Mouse (Mus musculus) limb, embryonic 14.5 days (tissue): ENCODE results near the gene Srrd. TPM values are rescaled to one million over a fixed set of nuclear protein-coding genes. Genes with fewer than 3 reads are reported as not detected.

ENCODE experiments used
- ATAC-seq: fragments of 200-750 bp; cut with Nextera tagmentation; 2 replicates; pipeline ENCODE4 v1.8.0; 2017; ENCODE audit warnings: low read depth, moderate number of reproducible peaks, moderate TSS enrichment; ENCODE audit not compliant: low FRiP score
- DNase-seq: peaks from one replicate; pipeline ENCODE4 v3.0.0-alpha.2; 2015; ENCODE audit warnings: low spot score
- H3K27ac ChIP-seq: fragments of 300-500 bp; sonication (generic); replicated peaks from 2 replicates; pipeline ENCODE4 v1.5.1; 2014; ENCODE audit warnings: low read depth, mild to moderate bottlenecking, low read length, moderate library complexity, mixed read lengths
- H3K27me3 ChIP-seq: fragments of 300-500 bp; sonication (generic); 2 replicates; pipeline ENCODE4 v1.6.1; 2014; ENCODE audit warnings: low read length, mixed read lengths; ENCODE audit not compliant: control insufficient read depth, insufficient read depth
- H3K36me3 ChIP-seq: fragments of 300-500 bp; sonication (generic); 2 replicates; pipeline ENCODE4 v1.6.1; 2014; ENCODE audit warnings: mild to moderate bottlenecking, low read length, moderate library complexity, mixed read lengths; ENCODE audit not compliant: control insufficient read depth, insufficient read depth
- H3K4me1 ChIP-seq: fragments of 300-500 bp; sonication (generic); 2 replicates; pipeline ENCODE4 v1.6.1; 2014; ENCODE audit warnings: antibody characterized with exemption, low read length, mixed read lengths; ENCODE audit not compliant: control insufficient read depth, insufficient read depth
- H3K4me2 ChIP-seq: fragments of 300-500 bp; sonication (generic); replicated peaks from 2 replicates; pipeline ENCODE4 v1.6.1; 2014; ENCODE audit warnings: low read depth, mild to moderate bottlenecking, low read length, moderate library complexity; ENCODE audit not compliant: severe bottlenecking
- H3K4me3 ChIP-seq: fragments of 300-500 bp; sonication (generic); replicated peaks from 2 replicates; pipeline ENCODE4 v1.5.1; 2014; ENCODE audit warnings: low read length
- H3K9ac ChIP-seq: fragments of 300-500 bp; sonication (generic); 2 replicates; pipeline ENCODE4 v1.6.1; 2014; ENCODE audit warnings: mild to moderate bottlenecking, low read depth, low read length, moderate library complexity; ENCODE audit not compliant: severe bottlenecking
- H3K9me3 ChIP-seq: fragments of 300-500 bp; sonication (generic); 2 replicates; pipeline ENCODE4 v1.6.1; 2016; ENCODE audit warnings: low read length; ENCODE audit not compliant: control insufficient read depth
- POLR2A ChIP-seq: fragments of 200-500 bp; IDR thresholded peaks from 2 replicates; pipeline ENCODE4 v1.8.0; 2012; ENCODE audit warnings: inconsistent platforms, mild to moderate bottlenecking, moderate library complexity, borderline replicate concordance; ENCODE audit not compliant: insufficient read depth, insufficient read length; ENCODE audit errors: extremely low read depth
- WGBS: fragments of 180-500 bp; shearing (Covaris S2); extraction: QIAGEN DNeasy Blood & Tissue Kit; methylation state at CpG from one replicate; pipeline ENCODE4 v1.1.7; 2014; 5-methylcytosine and 5-hydroxymethylcytosine counted together
- polyA plus RNA-seq, 2 experiments: library from polyadenylated mRNA; depleted of rRNA in 1 of 2; stranded (reverse) in 1 of 2; unstranded in 1 of 2; fragments of >200 nt; fragmentation: Nextera tagmentation in 1 of 2; extraction: Ambion mirVana in 1 of 2; gene quantifications; 2 replicates each; pipeline versions ENCODE4 v1.2.1 to v1.2.3; 2012 to 2014

Gene Srrd
- polyA plus RNA-seq, 2 experiments = 43.7 to 60.7 TPM

GRCm38 (mm10) chr5:112346211-112346965 is 3.5 kb upstream of the Srrd start:
- H3K27me3 ChIP-seq = no peaks in the 10 kb centered on the region
- H3K4me2 ChIP-seq = no peak overlapping the region
- DNase-seq (no peak), ATAC-seq (no peak)
- TF ChIP-seq POLR2A = no peak
- no peak overlapping the region for H3K4me3 ChIP-seq
- H3K27ac ChIP-seq = no peak overlapping the region
- H3K4me1 ChIP-seq = peaks cover 10% of the 10 kb centered on the region
- 81% methylated on average over 16 of the region's 16 CpGs for WGBS
- H3K9me3 ChIP-seq = no peaks in the 10 kb centered on the region
- peaks cover 32% of the 10 kb centered on the region for H3K36me3 ChIP-seq
- H3K9ac ChIP-seq = peak overlapping the region; percentile 16; the same call in 1 of the 2 replicates

- no peak overlapping the region for H3K27ac ChIP-seq
- peaks cover 18% of the 10 kb centered on the region for H3K36me3 ChIP-seq
- H3K27me3 ChIP-seq = no peaks in the 10 kb centered on the region
- H3K9me3 ChIP-seq = no peaks in the 10 kb centered on the region
- H3K9ac ChIP-seq = no peak overlapping the region
- 0 out of 2 replicates have a peak overlapping the region, but pooled peaks have one; percentile 78 for H3K4me3 ChIP-seq
- ATAC-seq (no peak), DNase-seq (no peak)
- 80% methylated on average over 6 of the region's 6 CpGs for WGBS
- H3K4me2 ChIP-seq = 0 out of 2 replicates have a peak overlapping the region, but pooled peaks have one; percentile 71
- no peak for TF ChIP-seq POLR2A
- H3K4me1 ChIP-seq = peaks cover 10% of the 10 kb centered on the region
Measured at GRCm38 (mm10) chr5:112344092-112344960, 1.5 kb upstream of the Srrd start.

- TF ChIP-seq POLR2A = no peak
- ATAC-seq (peak; percentile 60), DNase-seq (no peak)
- no peaks in the 10 kb centered on the region for H3K9me3 ChIP-seq
- H3K4me1 ChIP-seq = peaks cover 10% of the 10 kb centered on the region
- H3K4me3 ChIP-seq = peak overlapping the region; percentile 78
- peak overlapping the region; percentile 73 for H3K9ac ChIP-seq
- peaks cover 20% of the 10 kb centered on the region for H3K36me3 ChIP-seq
- 0 out of 2 replicates have a peak overlapping the region, but pooled peaks have one; percentile 48 for H3K27ac ChIP-seq
- peak overlapping the region; percentile 71 for H3K4me2 ChIP-seq
- WGBS = under 1% methylated on average over 19 of the region's 24 CpGs
- H3K27me3 ChIP-seq = no peaks in the 10 kb centered on the region
Measured at GRCm38 (mm10) chr5:112343205-112343595, 360 bp upstream of the Srrd start.

GRCm38 (mm10) chr5:112339215-112339614 is 3.6 kb downstream of the Srrd start:
- no peak for ATAC-seq
- Histone ChIP-seq H3K27me3 (no peaks in the 10 kb centered on the region), H3K4me1 (peaks cover 10% of the 10 kb centered on the region), H3K4me2 (no peak overlapping the region), H3K9ac (no peak overlapping the region), H3K4me3 (no peak overlapping the region), H3K36me3 (peaks cover 50% of the 10 kb centered on the region), H3K27ac (no peak overlapping the region), H3K9me3 (no peaks in the 10 kb centered on the region)
- 52% methylated on average over 7 of the region's 7 CpGs for WGBS
- DNase-seq = no peak
- no peak for TF ChIP-seq POLR2A

- no peaks in the 10 kb centered on the region for H3K9me3 ChIP-seq
- no peaks in the 10 kb centered on the region; the same call in 1 of the 2 replicates for H3K4me1 ChIP-seq
- no peaks in the 10 kb centered on the region for H3K27me3 ChIP-seq
- no peak overlapping the region for H3K4me2 ChIP-seq
- peaks cover 71% of the 10 kb centered on the region for H3K36me3 ChIP-seq
- no peak overlapping the region for H3K4me3 ChIP-seq
- WGBS = 93% methylated on average over 22 of the region's 22 CpGs
- DNase-seq (no peak), ATAC-seq (no peak)
- no peak overlapping the region for H3K9ac ChIP-seq
- no peak overlapping the region for H3K27ac ChIP-seq
- TF ChIP-seq POLR2A = no peak
Measured at GRCm38 (mm10) chr5:112337004-112337403, 5.8 kb downstream of the Srrd start.
